Mouse (Mus musculus) CH12.LX (cell line): ENCODE results near the gene Cd180. TPM values are rescaled to one million over a fixed set of nuclear protein-coding genes. Genes with fewer than 3 reads are reported as not detected.

ENCODE experiments used
- DNase-seq: peaks from one replicate; pipeline ENCODE4 v3.0.0-alpha.2; 2013; ENCODE audit errors: extremely low read depth
- H3K27ac ChIP-seq: 2 replicates; pipeline ENCODE4 v1.5.1; 2012; ENCODE audit warnings: low read depth, mild to moderate bottlenecking, control low read depth, moderate library complexity; ENCODE audit not compliant: insufficient read depth
- H3K27me3 ChIP-seq: replicated peaks from 2 replicates; pipeline ENCODE3; 2012; ENCODE audit warnings: inconsistent platforms
- H3K36me3 ChIP-seq, 2 experiments: replicated peaks in 1 of 2; 2 replicates each; pipeline versions ENCODE3 to v1.6.1; 2012; ENCODE audit warnings: inconsistent platforms in 1 of 2, low read length in 1 of 2, mild to moderate bottlenecking in 1 of 2, mixed read lengths in 1 of 2, moderate library complexity in 1 of 2; ENCODE audit not compliant: control insufficient read depth in 1 of 2, insufficient read depth in 1 of 2
- H3K4me1 ChIP-seq, 2 experiments: 2 replicates each; pipeline ENCODE4 v1.6.1; 2012; ENCODE audit warnings: inconsistent platforms in 1 of 2, moderate library complexity in 1 of 2; ENCODE audit not compliant: insufficient read depth in 2 of 2, control insufficient read depth in 1 of 2
- H3K4me2 ChIP-seq: 2 replicates; pipeline ENCODE4 v1.6.1; 2012; ENCODE audit warnings: low read depth, mild to moderate bottlenecking, control low read depth; ENCODE audit not compliant: poor library complexity, insufficient read depth, severe bottlenecking
- H3K4me3 ChIP-seq, 3 experiments: fragments of 150-350 bp in 1 of 3; sonication (generic) in 1 of 3; replicated peaks in 1 of 3; 2 replicates each; pipeline versions ENCODE3 to v1.5.1; 2011 to 2012; ENCODE audit warnings: low read depth in 2 of 3, low read length in 2 of 3, mild to moderate bottlenecking in 2 of 3, moderate library complexity in 2 of 3, control low read depth in 1 of 3, improper control_type of control experiment in 1 of 3, inconsistent platforms in 1 of 3, mixed read lengths in 1 of 3; ENCODE audit not compliant: poor library complexity in 1 of 3
- H3K79me2 ChIP-seq: replicated peaks from 2 replicates; pipeline ENCODE4 v1.6.1; 2012; ENCODE audit warnings: mild to moderate bottlenecking, moderate library complexity; ENCODE audit not compliant: control insufficient read depth, poor library complexity, insufficient read depth, severe bottlenecking; ENCODE audit errors: extremely low read depth
- H3K9ac ChIP-seq: 2 replicates; pipeline ENCODE4 v1.6.1; 2012; ENCODE audit warnings: low read depth, mild to moderate bottlenecking, control low read depth, moderate library complexity; ENCODE audit not compliant: insufficient read depth
- H3K9me3 ChIP-seq: replicated peaks from 2 replicates; pipeline ENCODE3; 2012; ENCODE audit warnings: low read length, inconsistent platforms, mixed read lengths
- CHD1 ChIP-seq: IDR thresholded peaks from 2 replicates; pipeline ENCODE4 v1.6.1; 2012; ENCODE audit warnings: low read depth, low read length, improper control_type of control experiment, inconsistent platforms
- CTCF ChIP-seq, 2 experiments: IDR thresholded peaks in 1 of 2; conservative IDR thresholded peaks in 1 of 2; 2 replicates each; pipeline ENCODE4 v1.5.1; 2011 to 2012; ENCODE audit warnings: low read depth in 2 of 2, low read length in 2 of 2, improper control_type of control experiment in 1 of 2, inconsistent platforms in 1 of 2, mild to moderate bottlenecking in 1 of 2, moderate library complexity in 1 of 2
- E2F4 ChIP-seq: IDR thresholded peaks from 2 replicates; pipeline ENCODE4 v1.6.1; 2011; ENCODE audit warnings: low read depth, low read length, improper control_type of control experiment; ENCODE audit not compliant: insufficient replicate concordance
- EP300 ChIP-seq: IDR thresholded peaks from 2 replicates; pipeline ENCODE4 v1.6.1; 2011; ENCODE audit warnings: low read length, improper control_type of control experiment
- ETS1 ChIP-seq: conservative IDR thresholded peaks from 2 replicates; pipeline ENCODE4 v1.6.1; 2012; ENCODE audit warnings: low read depth, mild to moderate bottlenecking, inconsistent platforms, low read length, improper control_type of control experiment, moderate library complexity
- GABPA ChIP-seq: IDR thresholded peaks from 2 replicates; pipeline ENCODE4 v1.6.1; 2012; ENCODE audit warnings: low read depth, low read length, improper control_type of control experiment, inconsistent platforms; ENCODE audit not compliant: insufficient replicate concordance
- HCFC1 ChIP-seq: IDR thresholded peaks from 2 replicates; pipeline ENCODE4 v1.6.1; 2012; ENCODE audit warnings: low read depth, mild to moderate bottlenecking, inconsistent platforms, low read length, improper control_type of control experiment
- IRF4 ChIP-seq: IDR thresholded peaks from 2 replicates; pipeline ENCODE4 v1.6.1; 2014; ENCODE audit warnings: low read depth, mild to moderate bottlenecking, inconsistent platforms, low read length, improper control_type of control experiment
- KAT2A ChIP-seq: IDR thresholded peaks from 2 replicates; pipeline ENCODE4 v1.6.1; 2012; ENCODE audit warnings: low read length, improper control_type of control experiment, inconsistent platforms; ENCODE audit not compliant: insufficient replicate concordance
- MAFK ChIP-seq: IDR thresholded peaks from 2 replicates; pipeline ENCODE4 v1.6.1; 2011; ENCODE audit warnings: low read length, improper control_type of control experiment; ENCODE audit not compliant: insufficient replicate concordance
- MAX ChIP-seq: IDR thresholded peaks from 2 replicates; pipeline ENCODE4 v1.6.1; 2011; ENCODE audit warnings: low read length, improper control_type of control experiment
- MEF2A ChIP-seq: IDR thresholded peaks from 2 replicates; pipeline ENCODE4 v1.6.1; 2014; ENCODE audit warnings: low read depth, mild to moderate bottlenecking, inconsistent platforms, low read length, improper control_type of control experiment, borderline replicate concordance
- MXI1 ChIP-seq: IDR thresholded peaks from 2 replicates; pipeline ENCODE4 v1.6.1; 2011; ENCODE audit warnings: mild to moderate bottlenecking, low read depth, low read length, improper control_type of control experiment
- NELFE ChIP-seq: IDR thresholded peaks from 2 replicates; pipeline ENCODE4 v1.6.1; 2011; ENCODE audit warnings: low read depth, low read length, improper control_type of control experiment
- POLR2A ChIP-seq: IDR thresholded peaks from 2 replicates; pipeline ENCODE4 v1.6.1; 2011; ENCODE audit warnings: low read depth, mild to moderate bottlenecking, improper control_type of control experiment, low read length
- RAD21 ChIP-seq: IDR thresholded peaks from 2 replicates; pipeline ENCODE4 v1.6.1; 2011; ENCODE audit warnings: low read depth, mild to moderate bottlenecking, low read length, improper control_type of control experiment, moderate library complexity
- RCOR1 ChIP-seq: conservative IDR thresholded peaks from 2 replicates; pipeline ENCODE4 v1.6.1; 2012; ENCODE audit warnings: low read depth, mild to moderate bottlenecking, inconsistent platforms, low read length, improper control_type of control experiment
- SIN3A ChIP-seq: IDR thresholded peaks from 2 replicates; pipeline ENCODE4 v1.6.1; 2012; ENCODE audit warnings: low read length, improper control_type of control experiment, inconsistent platforms
- SMC3 ChIP-seq: IDR thresholded peaks from 2 replicates; pipeline ENCODE4 v1.6.1; 2011; ENCODE audit warnings: low read depth, low read length, improper control_type of control experiment
- TBP ChIP-seq: conservative IDR thresholded peaks from 2 replicates; pipeline ENCODE4 v1.6.1; 2011; ENCODE audit warnings: low read depth, low read length, improper control_type of control experiment
- UBTF ChIP-seq: IDR thresholded peaks from 2 replicates; pipeline ENCODE4 v1.6.1; 2012; ENCODE audit warnings: low read depth, mild to moderate bottlenecking, inconsistent platforms, low read length, improper control_type of control experiment, moderate library complexity
- ZC3H11A ChIP-seq: IDR thresholded peaks from 2 replicates; pipeline ENCODE4 v1.6.1; 2012; ENCODE audit warnings: low read depth, mild to moderate bottlenecking, inconsistent platforms, low read length, improper control_type of control experiment
- ZMIZ1 ChIP-seq: IDR thresholded peaks from 2 replicates; pipeline ENCODE4 v1.6.1; 2012; ENCODE audit warnings: low read depth, mild to moderate bottlenecking, inconsistent platforms, low read length, improper control_type of control experiment
- ZNF384 ChIP-seq: IDR thresholded peaks from 2 replicates; pipeline ENCODE4 v1.6.1; 2012; ENCODE audit warnings: low read depth, low read length, improper control_type of control experiment, inconsistent platforms
- dilution Hi-C: fragments of 300-500 bp; cut with MboI; formaldehyde crosslinking; loops from 2 replicates; pipeline ENCODE4 v1.14.3; 2020; ENCODE audit warnings: low sequenced_read_pairs; ENCODE audit not compliant: extremely low pct_unique_long_range_greater_than_20kb, extremely low pct_ligation_motif_present
- in situ Hi-C: fragments of 300-500 bp; cut with MboI; formaldehyde crosslinking; loops from 3 replicates; pipeline ENCODE4 v1.14.3; 2019; ENCODE audit warnings: low sequenced_read_pairs, low pct_ligation_motif_present, low pct_unique_long_range_greater_than_20kb, mixed read lengths
- polyA plus RNA-seq: library from polyadenylated mRNA; unstranded; fragments of >175 nt; gene quantifications from 2 replicates; pipeline ENCODE4 v1.2.1, GENCODE M21; 2012; ENCODE audit warnings: low read depth; ENCODE audit not compliant: insufficient read length
- total RNA-seq, 2 experiments: library from RNA; depleted of rRNA; stranded (reverse); fragments of 300-350 nt in 1 of 2; fragments of >200 nt in 1 of 2; gene quantifications; 2 replicates each; pipeline ENCODE4 v1.2.3; 2012 to 2014

Cd180 gene
- total and polyA plus RNA-seq, 3 experiments, result 34.2 to 232 (median 40.4) TPM

DNA sequence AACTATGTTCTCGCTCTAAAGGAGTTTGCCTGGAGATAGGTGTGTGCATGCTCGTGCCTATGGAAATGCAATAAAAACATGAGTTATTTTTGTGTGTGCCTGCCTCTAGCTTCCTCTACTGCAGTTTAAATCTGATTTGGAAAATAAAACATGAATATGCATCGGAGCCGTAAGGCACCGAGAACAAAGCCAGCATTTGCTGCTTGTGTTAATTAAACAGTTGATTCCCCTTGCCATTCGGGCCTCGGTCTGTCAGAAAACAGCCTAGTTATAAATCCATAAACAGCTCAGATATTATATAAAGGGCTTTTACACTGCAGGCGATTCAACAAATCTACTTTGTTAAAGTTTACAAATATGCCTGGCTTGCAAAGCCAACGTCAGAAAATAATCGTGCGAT is 75.2 kb downstream of the Cd180 start:
- no peak overlapping the region for H3K4me2 ChIP-seq
- H3K4me1 ChIP-seq, result no peaks in the 10 kb centered on the region; a peak in 1 of 4 replicates
- peaks cover 32 to 61% of the 10 kb centered on the region in 2 experiments for H3K36me3 ChIP-seq
- in situ Hi-C loops, result no loop called here
- no peak overlapping the region for H3K27ac ChIP-seq
- no peak overlapping the region for H3K4me3 ChIP-seq
- H3K79me2 ChIP-seq, result no peaks in the 10 kb centered on the region
- no peak overlapping the region for H3K9ac ChIP-seq
- DNase-seq, result no peak
- no peaks in the 10 kb centered on the region for H3K9me3 ChIP-seq
- no peak for TF ChIP-seq HCFC1
- no peak for TF ChIP-seq RCOR1
- TF ChIP-seq SMC3, result no peak
- TF ChIP-seq ZNF384, result no peak
- no peak for TF ChIP-seq SIN3A
- no peak for TF ChIP-seq CTCF (conservative IDR thresholded peaks at IDR 0.05 in 1 of 2, IDR thresholded peaks at IDR 0.05 in 1 of 2; ENCODE audit: low read depth in 2 of 2, low read length in 2 of 2)
- TF ChIP-seq MEF2A, result no peak
- no peak for TF ChIP-seq MAFK
- TF ChIP-seq MAX, result no peak
- dilution Hi-C loops, result no loop called here
- H3K27me3 ChIP-seq, result no peaks in the 10 kb centered on the region

GRCm38 (mm10) chr13:102770194-102770593 is 76.8 kb downstream of the Cd180 start:
- Histone ChIP-seq H3K4me1 (no peaks in the 10 kb centered on the region), H3K9ac (no peak overlapping the region), H3K79me2 (no peaks in the 10 kb centered on the region), H3K27ac (no peak overlapping the region), H3K4me2 (no peak overlapping the region), H3K4me3 (no peak overlapping the region), H3K9me3 (no peaks in the 10 kb centered on the region), H3K36me3 (peaks cover 32 to 53% of the 10 kb centered on the region in 2 experiments), H3K27me3 (no peaks in the 10 kb centered on the region)
- no peak for DNase-seq
- dilution Hi-C loops, result no loop called here
- in situ Hi-C loops, result no loop called here
- TF ChIP-seq ZMIZ1, result no peak
- TF ChIP-seq E2F4, result no peak
- TF ChIP-seq EP300, result no peak
- TF ChIP-seq UBTF, result no peak
- TF ChIP-seq MEF2A, result no peak
- TF ChIP-seq SIN3A, result no peak
- no peak for TF ChIP-seq KAT2A
- no peak for TF ChIP-seq TBP
- TF ChIP-seq ZC3H11A, result no peak
- no peak for TF ChIP-seq POLR2A
- TF ChIP-seq GABPA, result no peak
- no peak for TF ChIP-seq NELFE
- TF ChIP-seq CHD1, result no peak
- TF ChIP-seq ZNF384, result no peak
- TF ChIP-seq ETS1, result no peak
- TF ChIP-seq RAD21, result no peak
- TF ChIP-seq IRF4, result no peak
- TF ChIP-seq MXI1, result no peak
- no peak for TF ChIP-seq HCFC1
- no peak for TF ChIP-seq SMC3
